Mouse (Mus musculus) hematopoietic stem cell, adult 5-6 weeks (primary cell): Measurements from ENCODE around the gene Nppa. TPM values are rescaled to one million over a fixed set of nuclear protein-coding genes. Genes with fewer than 3 reads are reported as not detected.

Experiments used
- ATAC-seq, 2 experiments: fragments of 125-278 bp in 1 of 2; replicated peaks in 1 of 2; 2 replicates each; pipeline ENCODE4 v1.8.0; 2016 to 2017; ENCODE audit warnings: inconsistent platforms in 2 of 2, mild to moderate bottlenecking in 2 of 2, moderate number of reproducible peaks in 2 of 2, low read depth in 1 of 2, moderate TSS enrichment in 1 of 2; ENCODE audit not compliant: low FRiP score in 2 of 2, poor library complexity in 2 of 2, severe bottlenecking in 2 of 2, insufficient read depth in 1 of 2, low TSS enrichment in 1 of 2
- total RNA-seq: library from RNA; stranded (forward); fragments of 172-1452, 232-1000 nt; gene quantifications from 2 replicates; pipeline ENCODE4 v1.2.3, GENCODE M21; 2017

The Nppa gene
- total RNA-seq, 1 experiment from 2014 or later: not detected

DNA sequence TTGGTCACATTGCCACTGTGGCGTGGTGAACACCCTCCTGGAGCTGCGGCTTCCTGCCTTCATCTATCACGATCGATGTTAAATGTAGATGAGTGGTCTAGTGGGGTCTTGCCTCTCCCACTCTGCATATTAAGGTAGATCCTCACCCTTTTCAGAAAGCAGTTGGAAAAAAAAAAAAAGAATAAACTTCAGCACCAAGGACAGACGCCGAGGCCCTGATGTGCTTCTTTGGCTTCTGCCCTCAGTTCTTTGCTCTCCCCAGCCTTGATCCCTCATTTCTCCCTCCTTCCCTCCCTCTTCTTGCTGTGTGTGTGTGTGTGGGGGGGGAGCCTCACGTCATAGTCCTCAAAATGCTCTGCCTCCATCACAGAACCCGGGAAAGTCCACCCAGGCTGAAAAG is 1.3 kb downstream of the Nppa start:
- ATAC-seq: no peak

DNA sequence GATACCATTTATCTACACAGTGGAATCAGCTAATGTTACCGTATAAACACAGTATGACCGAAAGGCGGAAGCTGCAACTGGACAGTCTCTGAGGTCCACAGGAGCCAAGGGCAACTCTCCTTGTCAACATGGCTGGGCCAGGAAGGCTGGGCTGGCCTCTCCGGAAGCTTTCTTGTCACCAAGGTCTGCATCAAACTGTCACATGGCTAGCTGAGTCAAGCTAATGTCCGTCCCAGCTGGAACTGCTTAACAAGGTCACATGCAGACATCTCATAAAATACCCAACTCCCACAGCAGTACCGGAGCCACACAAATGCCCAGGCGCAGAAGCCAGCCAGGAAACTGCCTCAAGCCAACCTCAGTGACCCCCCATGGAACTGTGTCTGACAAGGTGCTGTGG is 3.8 kb downstream of the Nppa start:
- ATAC-seq: no peak

DNA sequence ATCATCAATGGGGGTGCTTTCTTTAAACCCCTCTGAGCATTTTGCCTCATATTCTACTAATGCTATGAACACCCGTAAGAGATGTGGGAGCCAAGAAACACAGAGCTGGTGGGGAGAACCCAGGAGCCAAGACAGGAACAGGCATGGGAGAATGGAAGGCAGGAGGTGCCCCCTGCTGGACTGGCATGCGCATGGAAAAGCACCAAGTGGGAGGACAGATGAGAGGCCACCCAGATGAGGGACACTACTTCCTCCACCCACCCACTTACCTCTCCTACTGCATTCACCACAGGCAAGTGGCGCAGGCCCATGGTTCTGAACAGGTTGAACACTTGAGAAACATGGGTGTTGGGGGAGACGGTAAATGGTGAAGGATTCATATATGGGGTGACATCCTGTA is 7.9 kb downstream of the Nppa start:
- ATAC-seq: no peak; a peak in 1 of 4 replicates

DNA sequence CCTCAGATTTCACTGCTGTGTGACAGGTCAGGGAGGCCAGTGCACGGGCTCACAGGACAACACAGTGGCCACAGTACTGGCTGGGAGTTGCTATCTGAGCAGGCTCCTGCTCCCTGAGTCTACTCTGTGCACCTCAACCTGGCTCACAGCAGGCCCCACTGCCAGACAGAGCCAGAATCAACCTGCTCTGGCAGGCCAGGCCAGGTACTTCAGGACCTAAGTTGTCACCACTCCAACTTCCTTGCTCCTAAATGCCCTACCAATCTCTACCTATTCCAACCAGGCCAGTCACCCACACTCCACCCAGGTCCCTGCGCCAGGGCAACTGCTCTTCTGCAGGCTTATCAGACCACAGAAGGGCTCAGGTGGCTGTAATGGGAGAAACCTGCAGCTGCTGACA is 9.1 kb downstream of the Nppa start:
- no peak for ATAC-seq

GRCm38 (mm10) chr4:148011332-148011731 is 10.8 kb downstream of the Nppa start:
- no peak for ATAC-seq

DNA sequence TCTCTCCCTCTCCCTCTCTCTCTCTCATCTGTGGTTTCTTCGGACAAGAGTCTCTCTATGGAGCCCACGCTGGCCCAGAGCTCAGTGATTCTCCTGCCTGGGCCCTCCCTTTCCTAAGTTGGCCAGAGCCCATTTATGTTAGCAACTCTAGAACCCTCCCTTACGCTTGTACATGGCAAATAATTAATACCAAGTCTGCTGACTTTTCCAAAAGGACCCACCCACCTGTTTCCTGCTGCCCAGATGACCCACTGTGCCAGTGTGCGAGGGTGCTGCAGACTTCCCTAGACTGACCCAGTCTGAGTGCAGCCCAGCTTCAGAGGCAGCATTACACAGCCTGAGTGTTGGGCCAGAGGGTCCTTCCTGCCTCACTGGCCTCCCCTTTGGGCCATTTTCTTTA is 11.7 kb downstream of the Nppa start:
- no peak for ATAC-seq

- ATAC-seq: no peak
Observed at GRCm38 (mm10) chr4:148015418-148015817, 14.9 kb downstream of the Nppa start.

GRCm38 (mm10) chr4:148016981-148017380 is 16.5 kb downstream of the Nppa start:
- ATAC-seq: no peak

DNA sequence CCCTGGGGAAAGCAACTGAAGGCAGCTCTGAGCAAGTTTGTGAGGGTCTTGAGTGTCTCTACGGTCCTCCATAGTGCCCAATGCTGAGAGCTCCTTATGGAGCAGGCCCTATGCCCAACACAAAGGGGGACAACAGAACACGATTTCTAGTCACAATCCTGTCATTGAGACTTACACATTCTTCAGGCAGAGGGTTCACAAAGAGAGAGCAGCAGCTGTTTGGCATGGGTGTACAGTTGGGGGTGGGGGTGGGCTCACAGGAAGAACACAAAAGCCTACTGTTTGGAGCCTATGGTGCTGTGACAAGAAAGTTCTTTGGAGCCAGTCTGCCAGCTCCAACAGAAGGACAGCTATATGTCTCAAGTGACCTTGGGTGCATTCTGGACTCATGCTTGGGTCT is 17.9 kb downstream of the Nppa start:
- no peak for ATAC-seq

DNA sequence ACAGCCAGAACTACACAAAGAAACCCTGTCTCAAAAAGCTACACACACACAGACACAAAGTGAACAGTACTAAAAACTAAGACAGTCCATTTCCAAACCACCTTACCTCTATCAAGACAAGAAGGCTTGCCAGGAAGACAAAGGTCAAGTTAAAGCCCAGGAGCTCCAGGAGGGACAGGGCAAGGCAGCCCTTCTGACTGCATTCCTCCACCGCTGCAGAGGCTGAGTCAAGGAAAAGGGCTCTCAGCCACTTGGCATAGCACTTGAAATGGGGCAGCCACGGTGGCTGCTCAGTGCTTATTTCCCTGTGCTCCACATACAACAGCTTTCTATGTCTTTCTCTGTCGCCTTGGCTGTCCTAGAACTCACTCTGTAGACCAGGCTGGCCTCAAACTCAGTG is 23.5 kb downstream of the Nppa start:
- no peak for ATAC-seq

DNA sequence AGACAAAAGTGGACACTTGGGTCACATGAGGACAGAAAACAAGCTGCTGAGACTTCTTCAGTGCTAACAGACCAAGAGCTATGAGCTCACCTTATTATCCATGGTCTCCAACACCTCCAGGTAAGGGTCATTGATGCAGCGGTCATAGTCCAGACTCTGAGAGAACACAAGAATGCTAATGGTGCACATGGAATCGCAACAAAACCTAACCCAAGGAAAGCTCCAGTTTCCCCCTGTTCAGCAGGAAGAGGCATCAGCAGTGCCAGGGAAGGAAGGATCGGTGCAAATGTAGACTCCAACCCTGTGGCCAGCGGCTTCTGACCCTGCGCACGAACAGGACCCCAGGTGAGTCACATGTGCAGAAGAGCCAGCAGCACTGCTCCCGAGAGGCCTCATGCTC is 28.8 kb downstream of the Nppa start:
- no peak for ATAC-seq

- ATAC-seq: no peak
Observed at GRCm38 (mm10) chr4:148030506-148030905, 30.0 kb downstream of the Nppa start.

DNA sequence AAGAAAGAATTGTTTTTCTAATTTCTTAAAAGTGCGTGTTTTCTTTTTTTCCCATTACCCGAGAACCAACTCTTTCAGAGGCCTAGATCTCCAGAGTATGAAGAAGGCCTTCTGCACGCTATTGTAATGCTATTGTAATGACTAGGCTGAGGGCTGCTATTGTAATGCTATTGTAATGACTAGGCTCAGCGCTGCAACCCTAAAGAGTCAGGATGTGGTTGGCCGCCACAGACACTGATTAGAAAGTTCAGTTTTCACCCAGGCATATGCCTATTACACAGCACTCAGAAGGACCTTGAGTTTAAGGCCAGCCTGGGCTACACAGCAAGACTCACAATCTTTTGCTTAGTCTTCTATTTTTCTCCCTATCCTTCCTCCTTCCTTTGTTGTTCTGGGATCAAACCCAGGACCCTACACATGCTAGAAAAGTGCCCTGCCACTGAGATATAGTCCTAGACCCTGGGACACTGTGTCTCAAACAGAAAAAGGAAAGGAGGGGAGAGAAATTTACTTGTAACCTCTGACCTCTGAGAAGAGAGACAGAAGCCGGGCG is 33.4 kb downstream of the Nppa start:
- ATAC-seq: peak; percentile 19 to 24; a peak in 2 of 4 replicates

DNA sequence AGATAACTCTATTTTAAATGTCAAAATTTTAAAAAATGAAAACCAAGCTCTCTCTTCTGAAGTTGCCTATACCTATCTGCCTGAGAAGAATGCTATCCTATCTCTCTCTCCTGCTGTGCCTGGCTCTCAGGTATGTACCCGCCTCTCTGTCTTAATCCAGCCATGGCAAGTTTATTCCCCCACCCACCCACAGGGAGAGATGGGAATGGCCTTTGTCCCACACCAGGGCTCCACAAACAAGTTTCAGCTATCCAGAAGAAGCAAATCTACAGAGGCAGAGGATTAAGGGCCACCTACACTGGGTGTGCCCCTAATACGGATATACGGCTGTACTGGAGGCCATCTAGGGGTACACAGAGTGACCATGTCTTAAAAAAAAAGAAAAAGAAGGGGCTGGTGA is 34.9 kb downstream of the Nppa start:
- no peak for ATAC-seq

GRCm38 (mm10) chr4:148038079-148038599 is 37.6 kb downstream of the Nppa start:
- ATAC-seq: no peak

GRCm38 (mm10) chr4:148038600-148039253 is 38.2 kb downstream of the Nppa start, which contains the start of the genes Clcn6 and Mthfr:
TSS of gene Clcn6 (minus strand) at chr4:148038821.
TSS of gene Mthfr (plus strand) at chr4:148039077.
- ATAC-seq: peak; percentile 87 to 89

DNA sequence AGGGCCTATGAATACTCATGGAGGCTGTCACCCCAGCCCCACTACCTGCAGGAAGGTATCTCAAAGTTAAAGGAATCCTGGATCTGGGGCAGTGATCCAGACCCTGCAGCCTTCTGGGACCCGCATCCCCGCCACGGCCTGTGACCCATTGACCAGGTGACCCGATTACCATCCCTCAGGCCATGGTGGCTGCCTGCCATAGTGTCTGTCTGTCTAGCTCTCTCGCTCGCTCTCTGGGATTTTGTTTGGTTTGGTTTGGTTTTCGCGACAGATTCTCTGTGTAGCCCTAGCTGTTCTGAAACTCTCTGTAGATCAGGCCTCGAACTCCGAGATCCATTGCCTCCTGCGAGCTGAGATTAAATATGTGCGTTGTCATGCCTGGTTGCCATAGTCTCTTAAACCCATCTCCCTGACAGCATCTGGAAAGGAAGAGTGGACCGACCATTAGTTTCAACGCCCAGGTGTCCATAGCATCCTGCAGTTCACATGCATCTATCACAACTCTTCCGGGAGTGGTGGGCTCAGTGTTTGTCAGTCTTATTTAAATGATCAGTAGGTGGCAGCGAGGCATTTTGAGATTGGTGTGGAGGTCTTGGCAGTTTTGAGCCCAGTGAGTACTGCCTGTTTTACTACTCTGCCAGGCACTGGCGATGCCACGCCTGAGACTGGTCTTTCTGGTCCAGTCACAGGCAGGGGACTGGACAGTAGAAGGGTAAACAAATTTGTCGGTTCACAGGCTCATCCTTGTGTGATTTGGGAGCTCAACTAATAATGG is 38.9 kb downstream of the Nppa start:
- ATAC-seq: no peak
